Mouse (Mus musculus) lung, adult 2 months (tissue): ENCODE results near the gene Lrrc74b. TPM values are rescaled to one million over a fixed set of nuclear protein-coding genes. Genes with fewer than 3 reads are reported as not detected.
A peak's percentile ranks its signal among the peaks of the same experiment; 100 is the strongest.

Source experiments
- DNase-seq: peaks from one replicate; pipeline ENCODE4 v3.0.0; 2022
- H3K4me1 ChIP-seq: fragments of 200-500 bp; 2 replicates; pipeline ENCODE4 v1.6.1; 2011; ENCODE audit warnings: low read length; ENCODE audit not compliant: control insufficient read depth, insufficient read depth
- H3K4me3 ChIP-seq: fragments of 200-500 bp; replicated peaks from 2 replicates; pipeline ENCODE3; 2011; ENCODE audit warnings: low read depth, mild to moderate bottlenecking, control low read depth, low read length; ENCODE audit errors: extremely low read depth
- CTCF ChIP-seq: fragments of 200-500 bp; IDR thresholded peaks from 2 replicates; pipeline ENCODE4 v1.5.1; 2011; ENCODE audit warnings: mild to moderate bottlenecking, low read length, control low read depth; ENCODE audit not compliant: insufficient read depth
- POLR2A ChIP-seq: fragments of 200-500 bp; IDR thresholded peaks from 2 replicates; pipeline ENCODE4 v1.6.1; 2011; ENCODE audit warnings: low read depth, mild to moderate bottlenecking, control low read depth, low read length, borderline replicate concordance; ENCODE audit errors: extremely low read depth
- WGBS: fragments of 180-500 bp; shearing (Covaris S2); methylation state at CpG from one replicate; pipeline ENCODE4 v1.1.7; 2018; 5-methylcytosine and 5-hydroxymethylcytosine counted together
- polyA plus RNA-seq: library from polyadenylated mRNA; depleted of rRNA; stranded (reverse); fragments of >200 nt; gene quantifications from 2 replicates; pipeline ENCODE4 v1.2.3, GENCODE M21; 2012

Lrrc74b gene
- polyA plus RNA-seq, 1 experiment: 9.5 TPM

GRCm38 (mm10) chr16:17529981-17530586 is 31.0 kb downstream of the Lrrc74b start:
- Histone ChIP-seq H3K4me3 (peak overlapping the region; percentile 88), H3K4me1 (peaks cover 6% of the 10 kb centered on the region)
- TF ChIP-seq POLR2A (no peak), CTCF (no peak)
- DNase-seq: no peak
- WGBS: 7% methylated on average over 17 of the region's 17 CpGs

- TF ChIP-seq CTCF: no peak
- no peak for TF ChIP-seq POLR2A
- no peak for DNase-seq
- whole genome bisulfite sequencing: 89% methylated on average over 13 of the region's 13 CpGs
- no peak overlapping the region for H3K4me3 ChIP-seq
- H3K4me1 ChIP-seq: peaks cover 6% of the 10 kb centered on the region
Measured at GRCm38 (mm10) chr16:17528276-17528675, 32.8 kb downstream of the Lrrc74b start.

DNA sequence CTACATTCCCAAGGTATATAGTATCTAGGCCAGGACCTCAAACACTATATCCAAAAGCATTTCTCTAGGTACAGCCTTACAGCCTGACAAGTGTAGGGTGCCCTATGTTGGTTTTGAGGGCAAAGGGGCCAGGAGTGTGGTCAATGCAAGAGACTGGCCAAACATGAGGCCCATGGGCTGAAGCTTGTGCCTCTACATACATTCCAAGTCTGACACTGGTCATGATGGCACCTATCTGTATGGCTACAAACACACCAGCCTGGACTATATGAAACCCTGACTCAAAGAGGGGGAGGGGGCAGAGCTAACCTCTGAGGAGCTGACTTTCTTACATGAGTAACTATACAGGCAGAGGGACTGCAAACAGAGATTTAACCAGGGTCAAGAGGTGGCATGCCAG is 33.4 kb downstream of the Lrrc74b start:
- H3K4me1 ChIP-seq: peaks cover 6% of the 10 kb centered on the region
- DNase-seq: no peak
- TF ChIP-seq POLR2A (no peak), CTCF (no peak)
- no peak overlapping the region for H3K4me3 ChIP-seq

- peaks cover 4% of the 10 kb centered on the region for H3K4me1 ChIP-seq
- 91% methylated on average over 6 of the region's 6 CpGs for WGBS
- TF ChIP-seq CTCF (no peak), POLR2A (no peak)
Measured at GRCm38 (mm10) chr16:17526223-17526622, 34.8 kb downstream of the Lrrc74b start.

DNA sequence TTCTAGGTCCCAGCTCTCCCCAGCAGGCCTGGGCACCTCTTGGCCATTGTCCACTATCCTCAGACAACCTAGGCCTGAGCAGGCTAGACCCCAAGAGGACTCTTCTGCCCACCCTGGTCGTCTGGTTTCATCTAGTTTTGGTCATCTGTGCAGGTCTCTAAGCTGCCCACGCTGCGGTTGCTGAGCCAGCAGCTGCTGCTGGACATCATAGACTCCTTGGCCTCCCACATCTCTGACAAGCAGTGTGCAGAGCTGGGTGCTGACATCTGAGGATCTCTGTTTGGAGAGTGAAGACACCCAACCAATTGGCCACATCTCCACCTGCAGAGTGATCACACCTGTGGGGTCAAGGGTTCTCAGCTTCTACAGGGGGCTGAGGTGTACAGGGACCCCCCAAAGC is 35.5 kb downstream of the Lrrc74b start:
- TF ChIP-seq CTCF: no peak
- TF ChIP-seq POLR2A: no peak
- no peak for DNase-seq
- 84% methylated on average over 3 of the region's 3 CpGs for WGBS

More at GRCm38 (mm10) chr16:17526223-17526622, 34.8 kb downstream of the Lrrc74b start:
- DNase-seq: no peak
- no peak overlapping the region for H3K4me3 ChIP-seq

GRCm38 (mm10) chr16:17524156-17524555 is 36.9 kb downstream of the Lrrc74b start:
- no peak for DNase-seq
- 92% methylated on average over 11 of the region's 11 CpGs for WGBS
- Histone ChIP-seq H3K4me3 (no peak overlapping the region), H3K4me1 (no peaks in the 10 kb centered on the region)
- TF ChIP-seq POLR2A: no peak
- TF ChIP-seq CTCF: no peak

More for the DNA sequence above, 35.5 kb downstream of the Lrrc74b start:
- Histone ChIP-seq H3K4me3 (no peak overlapping the region), H3K4me1 (peaks cover 4% of the 10 kb centered on the region)

DNA sequence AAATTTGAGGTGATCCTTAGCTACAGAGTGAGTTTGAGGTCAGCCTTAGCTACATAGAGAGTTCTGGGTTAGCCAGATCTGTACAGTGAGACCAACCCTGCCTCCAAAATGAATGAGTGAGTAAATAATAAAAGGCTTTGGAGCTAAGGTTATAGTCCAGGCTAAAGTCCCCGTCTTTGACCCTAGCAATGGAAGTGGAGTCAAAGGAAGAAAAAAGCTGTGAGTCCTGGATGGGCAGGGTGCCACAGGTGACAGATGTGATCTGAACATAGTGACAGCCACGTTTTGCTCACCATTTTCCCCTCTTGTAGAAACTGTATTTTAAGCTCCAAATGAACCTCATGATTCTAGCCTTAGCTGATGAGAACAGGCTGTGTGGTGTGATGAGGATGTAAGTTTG is 42.1 kb downstream of the Lrrc74b start:
- no peak for TF ChIP-seq CTCF
- TF ChIP-seq POLR2A: no peak
- Histone ChIP-seq H3K4me3 (no peak overlapping the region), H3K4me1 (no peaks in the 10 kb centered on the region)
- DNase-seq: no peak
- WGBS: 76% methylated on average over 2 of the region's 2 CpGs

- DNase-seq: no peak
- TF ChIP-seq POLR2A (no peak), CTCF (no peak)
- no peak overlapping the region for H3K4me3 ChIP-seq
- WGBS: 92% methylated on average over 4 of the region's 4 CpGs
- peaks cover 8% of the 10 kb centered on the region; the same call in 1 of the 2 replicates for H3K4me1 ChIP-seq
Measured at GRCm38 (mm10) chr16:17511431-17511830, 49.6 kb downstream of the Lrrc74b start.

DNA sequence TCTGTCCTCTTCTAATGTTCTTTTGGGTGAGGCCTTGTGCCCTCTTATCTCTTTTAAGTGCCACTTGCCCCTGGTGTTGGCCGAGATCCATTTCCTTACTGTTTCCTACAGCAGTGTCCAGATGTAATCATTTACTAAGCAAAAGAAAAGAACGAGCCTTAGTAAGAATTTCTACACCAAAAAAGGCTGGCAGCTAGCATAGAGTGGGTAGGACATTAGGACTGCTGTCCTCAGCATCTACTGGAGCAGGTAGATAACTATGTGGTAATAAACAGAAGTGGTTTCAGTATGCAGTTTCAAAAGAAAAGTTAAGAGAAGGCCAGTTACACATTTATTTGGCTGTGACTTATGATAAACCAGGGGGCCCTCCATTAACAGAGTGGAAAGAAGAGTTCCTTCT is 50.4 kb downstream of the Lrrc74b start:
- peaks cover 8% of the 10 kb centered on the region; the same call in 1 of the 2 replicates for H3K4me1 ChIP-seq
- H3K4me3 ChIP-seq: no peak overlapping the region
- TF ChIP-seq POLR2A: no peak
- no peak for TF ChIP-seq CTCF
- no peak for DNase-seq
- 33% methylated on average over 2 of the region's 2 CpGs for WGBS

GRCm38 (mm10) chr16:17510143-17510542 is 50.9 kb downstream of the Lrrc74b start:
- no peak for DNase-seq
- TF ChIP-seq CTCF: no peak
- TF ChIP-seq POLR2A: no peak
- H3K4me3 ChIP-seq: no peak overlapping the region
- WGBS: 92% methylated on average over 2 of the region's 2 CpGs
- peaks cover 8% of the 10 kb centered on the region; the same call in 1 of the 2 replicates for H3K4me1 ChIP-seq
